Mouse (Mus musculus): ENCODE measurements around the gene Vrk3. TPM values are rescaled to one million over a fixed set of nuclear protein-coding genes. Genes with fewer than 3 reads are reported as not detected.

Vrk3 gene
- total and polyA plus RNA-seq, 2 experiments = 8.6 to 31.4 TPM

DNA sequence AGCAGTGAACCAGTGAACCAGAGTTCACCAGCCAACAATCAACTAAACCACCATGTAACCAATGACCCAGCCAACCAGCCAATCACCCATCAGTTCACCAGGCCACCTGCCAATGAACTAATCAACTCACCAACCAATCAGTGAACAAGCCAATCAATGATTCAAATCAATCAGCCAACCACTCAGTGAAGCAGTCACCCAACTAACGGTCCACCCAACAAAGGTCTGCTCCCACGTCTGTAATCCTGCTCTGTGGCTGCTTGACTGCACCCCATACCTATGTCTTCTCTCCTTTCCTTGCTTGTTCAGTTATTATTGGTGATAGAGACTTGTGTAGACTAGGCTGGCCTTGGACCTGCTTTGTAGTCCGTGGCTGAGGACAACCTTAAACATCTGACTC lies 65.8 kb downstream of the Vrk3 start:
- Histone ChIP-seq H3K79me2 (ENCODE audit: control insufficient read depth, insufficient read depth, low read length) (peaks cover 3% of the 10 kb centered on the region; the same call in 1 of the 2 replicates), H3K27ac (replicated peaks; ENCODE audit: insufficient read depth, low read depth, low read length) (peak overlapping the region; percentile 8; the same call in 1 of the 2 replicates), H3K4me1 (ENCODE audit: control insufficient read depth, insufficient read depth, low read length) (peaks cover 24% of the 10 kb centered on the region), H3K4me3 (ENCODE audit: insufficient read depth, low read depth, low read length) (no peak overlapping the region), H3K27me3 (ENCODE audit: control insufficient read depth, insufficient read depth, low read length) (no peaks in the 10 kb centered on the region), H3K36me3 (ENCODE audit: control insufficient read depth, insufficient read depth, low read length) (peaks cover 22% of the 10 kb centered on the region), H3K9ac (ENCODE audit: low read depth, low read length) (no peak overlapping the region)
- peak; percentile 84 for DNase-seq (ENCODE audit: extremely low read depth, low read depth, low spot score)
- TF ChIP-seq POLR2A (IDR thresholded peaks at IDR 0.05; ENCODE audit: extremely low read depth, insufficient read depth, low read length) (no peak), CTCF (IDR thresholded peaks at IDR 0.05; ENCODE audit: low read depth, low read length) (no peak)
- 27% methylated on average over 3 of the region's 3 CpGs for WGBS

DNA sequence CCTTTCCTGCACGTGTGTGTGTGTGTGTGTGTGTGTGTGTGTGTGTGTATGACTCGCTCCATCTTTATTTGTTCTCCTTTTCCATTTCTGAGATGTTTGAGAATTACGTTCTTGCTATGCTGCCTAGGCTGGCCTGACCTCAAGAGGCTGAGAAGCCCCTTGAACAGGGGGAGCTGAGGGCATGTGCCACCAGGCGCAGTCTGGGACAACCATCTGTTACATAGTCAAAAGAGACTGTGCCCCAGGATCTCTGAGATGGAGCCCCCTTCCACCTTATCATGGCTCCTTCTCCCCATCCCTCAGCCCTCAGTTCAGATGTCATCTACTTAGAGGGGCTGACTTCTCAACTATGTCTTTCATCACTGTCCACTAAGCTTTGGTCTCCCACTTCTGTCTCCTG lies 66.2 kb downstream of the Vrk3 start:
- WGBS = 43% methylated on average over 4 of the region's 4 CpGs

GRCm38 (mm10) chr7:44814952-44815553 lies 66.8 kb downstream of the Vrk3 start:
- Histone ChIP-seq H3K27me3 (ENCODE audit: control insufficient read depth, insufficient read depth, low read length) (no peaks in the 10 kb centered on the region), H3K9ac (ENCODE audit: low read depth, low read length) (peak overlapping the region; percentile 69), H3K4me3 (ENCODE audit: insufficient read depth, low read depth, low read length) (peak overlapping the region; percentile 87), H3K36me3 (ENCODE audit: control insufficient read depth, insufficient read depth, low read length) (peaks cover 22% of the 10 kb centered on the region), H3K4me1 (ENCODE audit: control insufficient read depth, insufficient read depth, low read length) (peaks cover 31% of the 10 kb centered on the region), H3K79me2 (ENCODE audit: control insufficient read depth, insufficient read depth, low read length) (peaks cover 3% of the 10 kb centered on the region; the same call in 1 of the 2 replicates), H3K27ac (replicated peaks; ENCODE audit: insufficient read depth, low read depth, low read length) (peak overlapping the region; percentile 93)
- WGBS = 21% methylated on average over 14 of the region's 14 CpGs
- no peak for TF ChIP-seq POLR2A (IDR thresholded peaks at IDR 0.05; ENCODE audit: extremely low read depth, insufficient read depth, low read length)
- no peak for TF ChIP-seq CTCF (IDR thresholded peaks at IDR 0.05; ENCODE audit: low read depth, low read length)
- no peak for DNase-seq (ENCODE audit: extremely low read depth, low read depth, low spot score)

More for the DNA sequence above, 66.2 kb downstream of the Vrk3 start:
- no peak for DNase-seq (ENCODE audit: extremely low read depth, low read depth, low spot score)
- peaks cover 3% of the 10 kb centered on the region; the same call in 1 of the 2 replicates for H3K79me2 ChIP-seq (ENCODE audit: control insufficient read depth, insufficient read depth, low read length)
- H3K9ac ChIP-seq (ENCODE audit: low read depth, low read length) = no peak overlapping the region; the same call in 1 of the 2 replicates
- H3K4me3 ChIP-seq (ENCODE audit: insufficient read depth, low read depth, low read length) = no peak overlapping the region
- no peak for TF ChIP-seq CTCF (IDR thresholded peaks at IDR 0.05; ENCODE audit: low read depth, low read length)
- TF ChIP-seq POLR2A (IDR thresholded peaks at IDR 0.05; ENCODE audit: extremely low read depth, insufficient read depth, low read length) = no peak
- no peak overlapping the region; the same call in 1 of the 2 replicates for H3K27ac ChIP-seq (replicated peaks; ENCODE audit: insufficient read depth, low read depth, low read length)
- H3K4me1 ChIP-seq (ENCODE audit: control insufficient read depth, insufficient read depth, low read length) = peaks cover 28% of the 10 kb centered on the region
- peaks cover 22% of the 10 kb centered on the region for H3K36me3 ChIP-seq (ENCODE audit: control insufficient read depth, insufficient read depth, low read length)
- no peaks in the 10 kb centered on the region for H3K27me3 ChIP-seq (ENCODE audit: control insufficient read depth, insufficient read depth, low read length)

DNA sequence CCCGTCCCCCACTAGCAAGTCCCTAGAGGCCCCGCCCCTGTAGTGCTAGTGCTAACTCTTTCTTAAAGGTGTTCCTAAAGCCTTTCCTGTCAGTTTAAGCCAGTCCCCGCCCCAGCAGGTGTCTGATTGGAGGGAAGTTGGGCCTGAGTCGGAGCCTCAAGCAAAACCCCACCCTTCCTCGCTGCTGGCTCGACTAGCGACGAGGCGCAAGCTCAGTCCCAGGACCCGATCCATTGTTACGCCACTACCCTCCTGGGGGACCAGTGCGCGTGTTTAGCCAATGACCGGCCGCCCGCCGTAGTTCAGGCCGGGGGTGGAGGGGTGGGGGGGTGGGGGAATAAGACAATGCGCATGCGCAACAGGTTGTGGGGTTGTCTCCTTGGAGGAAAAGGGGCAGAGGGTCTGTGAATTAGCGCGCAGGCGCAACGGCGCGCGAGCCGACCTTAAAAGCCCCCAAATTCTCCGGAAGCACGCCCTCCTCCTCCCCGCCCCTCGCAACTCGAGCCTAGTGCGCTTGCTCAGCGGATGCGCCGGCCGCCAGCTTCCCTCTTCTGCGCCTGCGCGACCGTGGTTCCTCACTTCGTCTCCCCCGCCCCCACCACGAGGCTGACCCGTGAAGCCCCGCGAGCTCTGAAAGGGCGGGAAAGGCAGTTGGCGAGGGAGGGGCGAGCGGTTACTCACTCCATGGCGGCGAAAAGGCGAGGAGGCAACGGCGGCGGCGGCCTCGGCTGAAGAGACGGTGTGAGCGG lies 67.7 kb downstream of the Vrk3 start, which contains the start of the genes Nup62 and Il4i1:
Nup62 (plus strand) TSS at position 368 of the 749 bp plus-strand sequence.
Il4i1 (plus strand) TSS at position 667 of the 749 bp plus-strand sequence.
- 1% methylated on average over 62 of the region's 62 CpGs for WGBS
- TF ChIP-seq CTCF (IDR thresholded peaks at IDR 0.05; ENCODE audit: low read depth, low read length) (0 out of 2 replicates have a peak, but pooled peaks have one; percentile 1), POLR2A (IDR thresholded peaks at IDR 0.05; ENCODE audit: extremely low read depth, insufficient read depth, low read length) (peak; percentile 59)
- H3K36me3 ChIP-seq (ENCODE audit: control insufficient read depth, insufficient read depth, low read length) = peaks cover 22% of the 10 kb centered on the region

DNA sequence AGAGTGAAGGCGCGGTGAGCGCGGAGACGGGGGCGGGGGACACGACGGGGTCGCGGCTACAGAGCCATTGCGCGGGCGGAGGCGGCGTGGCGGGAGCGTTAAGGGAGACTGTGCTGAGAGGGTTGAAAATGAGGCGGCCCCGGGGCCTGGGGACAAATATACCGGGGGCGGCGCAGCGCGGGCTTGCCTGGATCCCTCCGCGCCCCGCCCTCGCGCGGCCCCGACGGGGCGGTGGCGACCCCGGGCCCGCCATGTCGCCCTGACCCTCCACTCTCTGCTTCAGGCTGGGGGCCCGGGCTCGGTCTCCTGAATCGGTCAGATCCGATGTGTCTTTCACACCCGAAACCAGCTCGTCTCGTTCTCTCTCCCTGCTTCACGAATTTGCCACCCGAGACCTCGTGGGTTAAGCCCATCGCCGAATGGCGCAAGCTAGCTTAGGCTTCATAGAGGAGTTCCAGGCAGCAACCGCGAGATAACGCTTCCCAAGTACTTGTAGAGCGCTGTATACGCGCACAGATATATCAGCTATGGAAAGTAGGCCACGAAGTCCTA lies 68.3 kb downstream of the Vrk3 start, which contains the start of gene Atf5:
Atf5 (minus strand) TSS at position 189 of the 552 bp plus-strand sequence.
- H3K36me3 ChIP-seq (ENCODE audit: control insufficient read depth, insufficient read depth, low read length) = peaks cover 17% of the 10 kb centered on the region
- peaks cover 14% of the 10 kb centered on the region; the same call in 1 of the 2 replicates for H3K79me2 ChIP-seq (ENCODE audit: control insufficient read depth, insufficient read depth, low read length)
- H3K27ac ChIP-seq (replicated peaks; ENCODE audit: insufficient read depth, low read depth, low read length) = peak within 1 kb of the TSS; percentile 93
- whole genome bisulfite sequencing = 2% methylated on average over 51 of the region's 57 CpGs
- H3K9ac ChIP-seq (ENCODE audit: low read depth, low read length) = peak within 1 kb of the TSS; percentile 98
- peak within 1 kb of the TSS; percentile 87 for H3K4me3 ChIP-seq (ENCODE audit: insufficient read depth, low read depth, low read length)
- H3K4me1 ChIP-seq (ENCODE audit: control insufficient read depth, insufficient read depth, low read length) = peaks cover 40% of the 10 kb centered on the region
- peak; percentile 73 for DNase-seq (ENCODE audit: extremely low read depth, low read depth, low spot score)
- TF ChIP-seq POLR2A (IDR thresholded peaks at IDR 0.05; ENCODE audit: extremely low read depth, insufficient read depth, low read length) (peak; percentile 44; the same call in 1 of the 2 replicates), CTCF (IDR thresholded peaks at IDR 0.05; ENCODE audit: low read depth, low read length) (no peak)
- no peaks in the 10 kb centered on the region for H3K27me3 ChIP-seq (ENCODE audit: control insufficient read depth, insufficient read depth, low read length)

More for the DNA sequence above, 67.7 kb downstream of the Vrk3 start, which contains the start of the genes Nup62 and Il4i1:
- Histone ChIP-seq H3K27ac (replicated peaks; ENCODE audit: insufficient read depth, low read depth, low read length) (peak within 1 kb of the TSS; percentile 93), H3K79me2 (ENCODE audit: control insufficient read depth, insufficient read depth, low read length) (peaks cover 8% of the 10 kb centered on the region; the same call in 1 of the 2 replicates), H3K4me3 (ENCODE audit: insufficient read depth, low read depth, low read length) (peak within 1 kb of the TSS; percentile 87), H3K27me3 (ENCODE audit: control insufficient read depth, insufficient read depth, low read length) (no peaks in the 10 kb centered on the region), H3K9ac (ENCODE audit: low read depth, low read length) (peak within 1 kb of the TSS; percentile 98), H3K4me1 (ENCODE audit: control insufficient read depth, insufficient read depth, low read length) (peaks cover 37% of the 10 kb centered on the region)
- DNase-seq (ENCODE audit: extremely low read depth, low read depth, low spot score) = peak; percentile 96

Data from liver, adult 2 months (tissue).